Mouse (Mus musculus): ENCODE measurements around the gene Zfp64.

The Zfp64 gene

GRCm38 (mm10) chr2:168851545-168851944 lies 103.8 kb downstream of the Zfp64 start:
- DNase-seq (ENCODE audit: extremely low read depth, low read depth), result no peak

DNA sequence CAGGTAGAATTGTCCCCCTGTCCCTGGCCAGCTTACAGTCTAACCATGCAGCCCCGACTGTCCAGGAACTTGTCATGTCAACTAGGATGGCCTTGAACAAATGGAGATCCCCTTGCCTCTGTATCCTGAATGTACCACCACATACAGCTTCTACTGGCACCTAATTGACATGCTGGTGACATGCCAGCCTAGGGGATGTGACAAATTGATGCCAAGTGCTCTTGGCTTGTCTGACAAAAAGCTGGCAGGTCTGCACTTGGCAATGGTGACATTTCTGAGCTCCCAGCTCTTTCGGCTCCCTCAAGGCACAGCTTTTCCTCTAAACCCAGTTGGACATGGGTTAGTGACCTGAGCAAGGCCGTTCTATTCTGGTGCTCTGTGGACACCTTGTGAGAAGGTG lies 106.8 kb downstream of the Zfp64 start:
- no peak for DNase-seq (ENCODE audit: extremely low read depth, low read depth)

DNA sequence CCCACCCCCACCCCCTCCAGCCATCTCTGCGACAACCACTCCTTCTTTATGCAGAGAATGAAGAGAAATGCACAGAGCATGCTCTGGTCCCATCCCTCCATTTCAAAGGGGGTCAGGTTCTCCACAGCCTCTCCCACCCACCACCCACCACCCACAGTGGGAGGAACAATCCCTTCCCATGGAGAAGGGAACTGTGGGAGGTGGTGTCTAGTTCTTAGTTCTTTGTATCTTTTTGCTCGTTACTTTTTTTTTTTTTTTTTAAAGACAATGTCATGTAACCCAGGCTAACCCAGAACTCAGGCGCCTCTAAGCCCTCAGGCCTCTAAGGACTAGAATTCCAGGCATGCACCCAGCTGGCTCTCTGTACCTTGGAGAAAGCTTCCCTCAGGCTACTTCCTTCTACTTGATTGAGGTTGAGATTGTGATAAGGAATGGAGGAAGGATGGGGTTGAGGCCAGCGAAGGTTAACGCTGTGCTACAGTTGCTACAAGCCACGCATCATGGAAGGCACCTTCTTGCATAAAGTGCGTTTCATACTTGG lies 109.1 kb downstream of the Zfp64 start:
- DNase-seq (ENCODE audit: extremely low read depth, low read depth), result no peak

Data from MEL-GATA-1-ER (cell line).